Mouse (Mus musculus) MEL (cell line): ENCODE results near the gene Shisa6. TPM values are rescaled to one million over a fixed set of nuclear protein-coding genes. Genes with fewer than 3 reads are reported as not detected.

ENCODE experiments used
- DNase-seq: peaks from one replicate; pipeline ENCODE4 v3.0.0; 2011; ENCODE audit warnings: low read depth, low spot score
- H3K27ac ChIP-seq: 2 replicates; pipeline ENCODE4 v1.5.1; 2012; ENCODE audit warnings: low read depth, mild to moderate bottlenecking, control low read depth, low read length, moderate library complexity; ENCODE audit not compliant: control insufficient read depth
- H3K27me3 ChIP-seq, 2 experiments: fragments of 150-350 bp in 1 of 2; sonication (generic) in 1 of 2; 2 replicates each; pipeline ENCODE4 v1.6.1; 2012; ENCODE audit warnings: low read length in 2 of 2, mild to moderate bottlenecking in 2 of 2, improper control_type of control experiment in 1 of 2, moderate library complexity in 1 of 2; ENCODE audit not compliant: insufficient read depth in 2 of 2, control insufficient read depth in 1 of 2
- H3K36me3 ChIP-seq, 2 experiments: 2 replicates each; pipeline ENCODE4 v1.6.1; 2012 to 2014; ENCODE audit warnings: low read length in 2 of 2, improper control_type of control experiment in 1 of 2, inconsistent platforms in 1 of 2, mild to moderate bottlenecking in 1 of 2; ENCODE audit not compliant: insufficient read depth in 2 of 2, control insufficient read depth in 1 of 2
- H3K4me1 ChIP-seq, 2 experiments: fragments of 150-350 bp in 1 of 2; sonication (generic) in 1 of 2; 2 replicates each; pipeline ENCODE4 v1.6.1; 2012; ENCODE audit warnings: low read length in 2 of 2, improper control_type of control experiment in 1 of 2, mild to moderate bottlenecking in 1 of 2; ENCODE audit not compliant: insufficient read depth in 2 of 2, control insufficient read depth in 1 of 2
- H3K4me3 ChIP-seq, 2 experiments: fragments of 150-350 bp in 1 of 2; sonication (generic) in 1 of 2; 2 replicates each; pipeline ENCODE4 v1.5.1; 2012; ENCODE audit warnings: low read depth in 2 of 2, low read length in 2 of 2, mild to moderate bottlenecking in 2 of 2, moderate library complexity in 2 of 2, control low read depth in 1 of 2, improper control_type of control experiment in 1 of 2; ENCODE audit not compliant: control insufficient read depth in 1 of 2, insufficient read depth in 1 of 2
- H3K79me2 ChIP-seq: 2 replicates; pipeline ENCODE4 v1.6.1; 2012; ENCODE audit warnings: mild to moderate bottlenecking, low read length, moderate library complexity; ENCODE audit not compliant: control insufficient read depth, poor library complexity, insufficient read depth
- H3K9ac ChIP-seq: 2 replicates; pipeline ENCODE4 v1.6.1; 2012; ENCODE audit warnings: low read depth, mild to moderate bottlenecking, control low read depth, low read length, moderate library complexity; ENCODE audit not compliant: control insufficient read depth, poor library complexity, severe bottlenecking
- H3K9me3 ChIP-seq: fragments of 150-350 bp; sonication (generic); replicated peaks from 2 replicates; pipeline ENCODE4 v1.6.1; 2012; ENCODE audit warnings: mild to moderate bottlenecking, low read length, improper control_type of control experiment, moderate library complexity; ENCODE audit not compliant: insufficient read depth
- CTCF ChIP-seq, 3 experiments: IDR thresholded peaks in 2 of 3; conservative IDR thresholded peaks in 1 of 3; 2 replicates each; pipeline ENCODE4 v1.5.1; 2011 to 2012; ENCODE audit warnings: low read length in 3 of 3, low read depth in 2 of 3, mild to moderate bottlenecking in 2 of 3, improper control_type of control experiment in 1 of 3, inconsistent platforms in 1 of 3, mixed read lengths in 1 of 3, moderate library complexity in 1 of 3; ENCODE audit not compliant: control insufficient read depth in 1 of 3, insufficient read depth in 1 of 3, poor library complexity in 1 of 3, severe bottlenecking in 1 of 3
- EP300 ChIP-seq, 2 experiments: IDR thresholded peaks; 2 replicates each; pipeline ENCODE4 v1.6.1; 2011; ENCODE audit warnings: improper control_type of control experiment in 2 of 2, low read length in 2 of 2, low read depth in 1 of 2, mild to moderate bottlenecking in 1 of 2
- JUND ChIP-seq: IDR thresholded peaks from 2 replicates; pipeline ENCODE4 v1.6.1; 2011; ENCODE audit warnings: low read depth, mild to moderate bottlenecking, improper control_type of control experiment, low read length
- MAX ChIP-seq: IDR thresholded peaks from 2 replicates; pipeline ENCODE4 v1.6.1; 2011; ENCODE audit warnings: low read length, improper control_type of control experiment
- MYB ChIP-seq: IDR thresholded peaks from 2 replicates; pipeline ENCODE4 v1.6.1; 2011; ENCODE audit warnings: mild to moderate bottlenecking, low read depth, low read length, improper control_type of control experiment
- MYC ChIP-seq: IDR thresholded peaks from 2 replicates; pipeline ENCODE4 v1.6.1; 2011; ENCODE audit warnings: low read depth, mild to moderate bottlenecking, low read length, improper control_type of control experiment, moderate library complexity
- POLR2A ChIP-seq, 2 experiments: IDR thresholded peaks; 2 replicates each; pipeline ENCODE4 v1.6.1; 2011 to 2012; ENCODE audit warnings: low read length in 2 of 2, mild to moderate bottlenecking in 2 of 2, control low read depth in 1 of 2, improper control_type of control experiment in 1 of 2, low read depth in 1 of 2, moderate library complexity in 1 of 2; ENCODE audit not compliant: control insufficient read depth in 1 of 2, insufficient read depth in 1 of 2, poor library complexity in 1 of 2
- POLR2AphosphoS2 ChIP-seq: IDR thresholded peaks from 2 replicates; pipeline ENCODE4 v1.6.1; 2011; ENCODE audit warnings: low read length, improper control_type of control experiment
- RAD21 ChIP-seq: IDR thresholded peaks from 2 replicates; pipeline ENCODE4 v1.6.1; 2011; ENCODE audit warnings: mild to moderate bottlenecking, low read depth, low read length, improper control_type of control experiment
- SIN3A ChIP-seq: IDR thresholded peaks from 2 replicates; pipeline ENCODE4 v1.6.1; 2012; ENCODE audit warnings: low read length, improper control_type of control experiment, inconsistent platforms
- TAL1 ChIP-seq: IDR thresholded peaks from 2 replicates; pipeline ENCODE4 v1.6.1; 2012; ENCODE audit warnings: mild to moderate bottlenecking, inconsistent platforms, low read length, moderate library complexity, mixed read lengths
- UBTF ChIP-seq: IDR thresholded peaks from 2 replicates; pipeline ENCODE4 v1.6.1; 2012; ENCODE audit warnings: low read depth, mild to moderate bottlenecking, inconsistent platforms, low read length, improper control_type of control experiment, moderate library complexity, borderline replicate concordance; ENCODE audit not compliant: insufficient read depth
- USF1 ChIP-seq: IDR thresholded peaks from 2 replicates; pipeline ENCODE4 v1.6.1; 2014; ENCODE audit warnings: low read depth, mild to moderate bottlenecking, inconsistent platforms, low read length, improper control_type of control experiment, moderate library complexity
- ZKSCAN1 ChIP-seq: IDR thresholded peaks from 2 replicates; pipeline ENCODE4 v1.6.1; 2012; ENCODE audit warnings: low read depth, mild to moderate bottlenecking, inconsistent platforms, low read length, improper control_type of control experiment, moderate library complexity
- polyA plus RNA-seq, 2 experiments: library from polyadenylated mRNA; stranded (reverse) in 1 of 2; unstranded in 1 of 2; fragments of >175 nt in 1 of 2; fragments of >200 nt in 1 of 2; gene quantifications; 2 replicates each; pipeline versions ENCODE4 v1.2.1 to v1.2.4; 2012; ENCODE audit warnings: low replicate concordance in 2 of 2, low read depth in 1 of 2; ENCODE audit not compliant: insufficient read length in 2 of 2, insufficient read depth in 1 of 2, missing spikeins in 1 of 2
- total RNA-seq: library from RNA; depleted of rRNA; stranded (reverse); fragments of 300-350 nt; gene quantifications from 2 replicates; pipeline ENCODE4 v1.2.3, GENCODE M21; 2012

Gene Shisa6
- total and polyA plus RNA-seq, 3 experiments: not detected

- DNase-seq: no peak
Measured at GRCm38 (mm10) chr11:66304396-66304795, 221.4 kb downstream of the Shisa6 start.

GRCm38 (mm10) chr11:66274707-66275081, 251.1 kb downstream of the Shisa6 start:
- no peak for DNase-seq
- Histone ChIP-seq H3K9ac (no peak overlapping the region), H3K9me3 (no peaks in the 10 kb centered on the region; the same call in 1 of the 2 replicates), H3K27me3 (no peaks in the 10 kb centered on the region), H3K27ac (no peak overlapping the region), H3K4me1 (no peaks in the 10 kb centered on the region), H3K36me3 (no peaks in the 10 kb centered on the region), H3K79me2 (no peaks in the 10 kb centered on the region), H3K4me3 (no peak overlapping the region)
- no peak for TF ChIP-seq TAL1

More at GRCm38 (mm10) chr11:66304396-66304795, 221.4 kb downstream of the Shisa6 start:
- Histone ChIP-seq H3K27ac (no peak overlapping the region), H3K36me3 (no peaks in the 10 kb centered on the region), H3K4me1 (no peaks in the 10 kb centered on the region), H3K27me3 (no peaks in the 10 kb centered on the region), H3K4me3 (no peak overlapping the region), H3K9ac (no peak overlapping the region), H3K79me2 (no peaks in the 10 kb centered on the region), H3K9me3 (no peaks in the 10 kb centered on the region)
- no peak for TF ChIP-seq POLR2A (IDR thresholded peaks at IDR 0.05; ENCODE audit: control insufficient read depth in 1 of 2, insufficient read depth in 1 of 2, low read depth in 1 of 2, low read length in 2 of 2, poor library complexity in 1 of 2)

- Histone ChIP-seq H3K9me3 (no peaks in the 10 kb centered on the region; the same call in 1 of the 2 replicates), H3K27me3 (no peaks in the 10 kb centered on the region), H3K4me1 (no peaks in the 10 kb centered on the region), H3K4me3 (no peak overlapping the region), H3K9ac (no peak overlapping the region)
- TF ChIP-seq ZKSCAN1: no peak
- TF ChIP-seq MAX: no peak
- TF ChIP-seq EP300 (IDR thresholded peaks at IDR 0.05; ENCODE audit: low read depth in 1 of 2, low read length in 2 of 2): no peak
- TF ChIP-seq SIN3A: no peak
- TF ChIP-seq POLR2AphosphoS2: no peak
- TF ChIP-seq RAD21: no peak
- no peak for TF ChIP-seq MYC
- no peak for TF ChIP-seq UBTF
- TF ChIP-seq POLR2A (IDR thresholded peaks at IDR 0.05; ENCODE audit: control insufficient read depth in 1 of 2, insufficient read depth in 1 of 2, low read depth in 1 of 2, low read length in 2 of 2, poor library complexity in 1 of 2): no peak
- TF ChIP-seq MYB: no peak
- no peak for TF ChIP-seq CTCF (IDR thresholded peaks at IDR 0.05 in 2 of 3, conservative IDR thresholded peaks at IDR 0.05 in 1 of 3; ENCODE audit: control insufficient read depth in 1 of 3, insufficient read depth in 1 of 3, low read depth in 2 of 3, low read length in 3 of 3, poor library complexity in 1 of 3, severe bottlenecking in 1 of 3)
- TF ChIP-seq USF1: no peak
- no peak for TF ChIP-seq JUND
- TF ChIP-seq, all 39 proteins: peak for 0
- Histone ChIP-seq H3K36me3 (no peaks in the 10 kb centered on the region), H3K79me2 (no peaks in the 10 kb centered on the region), H3K27ac (no peak overlapping the region)
- no peak for DNase-seq
Measured at GRCm38 (mm10) chr11:66273904-66274706, 251.7 kb downstream of the Shisa6 start.
